Mouse (Mus musculus) embryonic facial prominence, embryonic 12.5 days (tissue): ENCODE data around the gene Gpsm2. TPM values are rescaled to one million over a fixed set of nuclear protein-coding genes. Genes with fewer than 3 reads are reported as not detected.

Source experiments
- ATAC-seq: fragments of 200-750 bp; cut with Nextera tagmentation; 2 replicates; pipeline ENCODE4 v1.8.0; 2017; ENCODE audit not compliant: insufficient number of reproducible peaks, insufficient read depth, low FRiP score, low TSS enrichment
- H3K27ac ChIP-seq: fragments of 300-500 bp; sonication (generic); 2 replicates; pipeline ENCODE4 v1.5.1; 2016; ENCODE audit warnings: mild to moderate bottlenecking
- H3K27me3 ChIP-seq: fragments of 300-500 bp; sonication (generic); 2 replicates; pipeline ENCODE4 v1.6.1; 2016; ENCODE audit warnings: mild to moderate bottlenecking, moderate library complexity
- H3K36me3 ChIP-seq: fragments of 300-500 bp; sonication (generic); 2 replicates; pipeline ENCODE4 v1.6.1; 2016; ENCODE audit warnings: mild to moderate bottlenecking
- H3K4me1 ChIP-seq: fragments of 300-500 bp; sonication (generic); 2 replicates; pipeline ENCODE4 v1.6.1; 2016
- H3K4me2 ChIP-seq: fragments of 300-500 bp; sonication (generic); replicated peaks from 2 replicates; pipeline ENCODE4 v1.6.1; 2016; ENCODE audit warnings: mild to moderate bottlenecking, moderate library complexity
- H3K4me3 ChIP-seq: fragments of 300-500 bp; sonication (generic); 2 replicates; pipeline ENCODE4 v1.5.1; 2016; ENCODE audit warnings: mild to moderate bottlenecking
- H3K9ac ChIP-seq: fragments of 300-500 bp; sonication (generic); 2 replicates; pipeline ENCODE4 v1.6.1; 2016; ENCODE audit warnings: mild to moderate bottlenecking, moderate library complexity
- H3K9me3 ChIP-seq: fragments of 300-500 bp; sonication (generic); 2 replicates; pipeline ENCODE4 v1.6.1; 2016; ENCODE audit warnings: mild to moderate bottlenecking, moderate library complexity
- WGBS: fragments of 180-500 bp; shearing (Covaris S2); methylation state at CpG from one replicate; pipeline ENCODE4 v1.1.7; 2016; 5-methylcytosine and 5-hydroxymethylcytosine counted together
- polyA plus RNA-seq: library from polyadenylated mRNA; unstranded; fragments of >200 nt; fragmentation: Nextera tagmentation; extraction: Ambion mirVana; gene quantifications from 2 replicates; pipeline ENCODE4 v1.2.1, GENCODE M21; 2016

Gene Gpsm2
- polyA plus RNA-seq, 1 experiment from 2014 or later = 82.5 TPM

DNA sequence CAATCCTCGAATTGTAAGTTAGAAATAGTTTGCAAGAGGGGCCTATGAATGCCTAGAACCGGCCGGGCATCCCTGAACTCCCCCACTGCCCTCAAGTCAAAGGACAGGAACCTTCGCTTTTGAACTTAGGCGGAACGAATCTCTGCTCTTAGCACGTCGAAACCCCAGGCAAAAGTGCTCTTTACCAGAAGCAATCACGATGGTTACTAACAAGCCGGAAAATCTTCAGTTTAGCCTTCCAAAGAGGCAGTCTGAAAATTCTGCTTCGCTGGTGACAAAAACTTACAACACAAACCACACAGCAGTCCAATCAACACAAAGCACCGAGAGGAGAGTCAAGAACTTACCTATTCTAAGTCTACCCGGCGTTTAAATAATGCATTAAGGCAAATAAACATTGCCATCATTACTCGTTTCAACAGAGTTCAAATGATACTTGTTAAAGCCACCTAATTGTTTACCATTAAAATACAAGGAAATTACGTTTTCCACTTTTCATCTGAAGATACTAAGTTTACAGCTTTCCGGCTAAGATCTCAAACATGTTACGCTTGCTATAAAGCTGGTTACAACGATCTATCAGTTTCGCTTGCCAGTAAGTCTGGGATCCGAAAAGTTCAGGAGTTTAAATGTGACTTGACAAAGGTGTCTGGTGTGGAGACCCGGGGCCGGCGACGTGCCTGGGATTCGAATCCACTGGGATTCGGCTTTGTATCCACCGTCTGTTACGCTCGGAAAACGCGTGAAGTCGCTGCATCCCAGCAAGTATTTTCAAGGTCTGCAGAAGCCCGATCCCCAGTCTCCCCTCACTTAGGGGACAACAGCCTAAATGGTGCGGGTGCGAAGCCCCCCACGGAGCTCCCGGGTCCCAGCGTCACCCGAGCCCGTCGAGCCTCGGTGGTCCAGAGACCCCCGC lies 775 bp downstream of the Gpsm2 start:
- Histone ChIP-seq H3K4me1 (peaks cover 23% of the 10 kb centered on the region; the same call in 1 of the 2 replicates), H3K27ac (peak overlapping the region; percentile 95), H3K27me3 (no peaks in the 10 kb centered on the region), H3K9me3 (no peaks in the 10 kb centered on the region), H3K4me2 (peak overlapping the region; percentile 67), H3K36me3 (no peaks in the 10 kb centered on the region), H3K4me3 (peak overlapping the region; percentile 75), H3K9ac (peak overlapping the region; percentile 76)
- no peak; the same call in 1 of the 2 replicates for ATAC-seq
- under 1% methylated on average over 44 of the region's 44 CpGs for WGBS

- no peak overlapping the region for H3K9ac ChIP-seq
- WGBS = 87% methylated on average over 3 of the region's 3 CpGs
- H3K4me2 ChIP-seq = peak overlapping the region; percentile 67; the same call in 1 of the 2 replicates
- H3K27ac ChIP-seq = no peak overlapping the region
- H3K4me1 ChIP-seq = peaks cover 23% of the 10 kb centered on the region; the same call in 1 of the 2 replicates
- no peaks in the 10 kb centered on the region for H3K9me3 ChIP-seq
- no peaks in the 10 kb centered on the region for H3K27me3 ChIP-seq
- H3K36me3 ChIP-seq = no peaks in the 10 kb centered on the region
- ATAC-seq = no peak
- H3K4me3 ChIP-seq = no peak overlapping the region
Observed at GRCm38 (mm10) chr3:108719761-108720160, 2.3 kb downstream of the Gpsm2 start.

GRCm38 (mm10) chr3:108719357-108719756 lies 2.8 kb downstream of the Gpsm2 start:
- Histone ChIP-seq H3K27me3 (no peaks in the 10 kb centered on the region), H3K9ac (no peak overlapping the region), H3K4me2 (peak overlapping the region; percentile 24; the same call in 1 of the 2 replicates), H3K4me3 (no peak overlapping the region), H3K9me3 (no peaks in the 10 kb centered on the region), H3K4me1 (peaks cover 23% of the 10 kb centered on the region; the same call in 1 of the 2 replicates), H3K27ac (no peak overlapping the region), H3K36me3 (no peaks in the 10 kb centered on the region)
- WGBS = 95% methylated on average over 2 of the region's 2 CpGs
- ATAC-seq = no peak

DNA sequence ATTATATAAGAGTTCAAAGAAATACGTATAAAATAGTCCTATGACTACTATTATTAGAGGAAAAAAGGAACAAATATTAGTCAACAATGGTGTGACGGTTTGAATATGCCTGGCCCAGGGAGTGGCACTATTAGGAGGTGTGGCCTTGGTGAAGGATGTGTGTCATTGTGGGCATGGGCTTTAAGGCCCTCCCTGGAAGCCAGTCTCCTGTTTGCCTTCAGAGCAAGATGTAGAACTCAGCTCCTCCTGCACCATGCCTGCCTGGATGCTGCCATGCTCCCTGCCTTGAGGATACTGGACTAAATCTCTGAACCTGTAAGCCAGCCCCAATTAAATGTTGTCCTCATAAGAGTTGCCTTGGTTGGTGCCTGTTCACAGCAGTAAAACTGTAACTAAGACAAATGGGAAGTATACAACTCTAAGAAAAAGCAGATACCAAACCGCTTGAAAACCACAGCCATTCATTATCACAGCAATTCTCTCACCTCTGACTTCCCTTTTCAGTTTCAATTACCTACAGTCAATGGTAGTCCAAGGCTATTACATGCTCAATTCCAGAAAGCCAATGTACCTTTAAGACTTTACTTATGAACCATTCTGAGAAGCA lies 4.1 kb downstream of the Gpsm2 start:
- Histone ChIP-seq H3K4me1 (peaks cover 26% of the 10 kb centered on the region), H3K36me3 (no peaks in the 10 kb centered on the region), H3K27ac (no peak overlapping the region), H3K4me3 (no peak overlapping the region), H3K9ac (no peak overlapping the region), H3K4me2 (no peak overlapping the region), H3K27me3 (no peaks in the 10 kb centered on the region), H3K9me3 (no peaks in the 10 kb centered on the region)
- ATAC-seq = no peak
- WGBS = 90% methylated on average over 3 of the region's 3 CpGs

DNA sequence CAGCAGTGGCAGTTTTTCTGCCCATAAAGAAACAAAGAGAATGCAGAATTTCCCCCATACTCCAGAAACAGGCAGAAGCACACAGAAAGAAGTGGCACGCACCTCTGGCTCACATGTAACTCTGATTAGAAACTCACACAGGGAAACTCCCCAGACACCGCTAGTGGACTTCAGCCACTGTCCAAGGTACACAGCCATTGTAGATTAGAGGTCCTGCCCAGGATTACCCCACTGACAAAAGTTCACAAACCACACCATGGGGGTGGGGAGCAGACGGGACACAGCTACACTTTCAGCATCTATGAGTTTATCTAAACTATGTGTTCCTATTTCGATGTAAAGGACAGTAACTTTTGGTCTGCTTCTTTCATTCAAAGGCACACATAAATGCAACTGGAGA lies 7.3 kb downstream of the Gpsm2 start:
- no peak overlapping the region for H3K9ac ChIP-seq
- no peak for ATAC-seq
- H3K27ac ChIP-seq = no peak overlapping the region
- no peaks in the 10 kb centered on the region for H3K27me3 ChIP-seq
- no peak overlapping the region for H3K4me2 ChIP-seq
- no peaks in the 10 kb centered on the region for H3K9me3 ChIP-seq
- H3K36me3 ChIP-seq = no peaks in the 10 kb centered on the region
- H3K4me1 ChIP-seq = peaks cover 12% of the 10 kb centered on the region
- no peak overlapping the region for H3K4me3 ChIP-seq
- 92% methylated on average over 4 of the region's 4 CpGs for WGBS

- no peak for ATAC-seq
- H3K9me3 ChIP-seq = no peaks in the 10 kb centered on the region
- no peaks in the 10 kb centered on the region for H3K36me3 ChIP-seq
- H3K9ac ChIP-seq = no peak overlapping the region
- peaks cover 7% of the 10 kb centered on the region for H3K4me1 ChIP-seq
- H3K27ac ChIP-seq = 0 out of 2 replicates have a peak overlapping the region, but pooled peaks have one; percentile 23
- WGBS = 65% methylated on average over 3 of the region's 3 CpGs
- H3K4me3 ChIP-seq = no peak overlapping the region
- no peak overlapping the region for H3K4me2 ChIP-seq
- no peaks in the 10 kb centered on the region for H3K27me3 ChIP-seq
Observed at GRCm38 (mm10) chr3:108713065-108713675, 8.9 kb downstream of the Gpsm2 start.

GRCm38 (mm10) chr3:108711296-108711695 lies 10.8 kb downstream of the Gpsm2 start:
- H3K4me3 ChIP-seq = no peak overlapping the region
- no peak overlapping the region for H3K9ac ChIP-seq
- ATAC-seq = no peak
- H3K9me3 ChIP-seq = no peaks in the 10 kb centered on the region
- 84% methylated on average over 5 of the region's 5 CpGs for WGBS
- H3K27me3 ChIP-seq = no peaks in the 10 kb centered on the region
- peaks cover 3% of the 10 kb centered on the region; the same call in 1 of the 2 replicates for H3K36me3 ChIP-seq
- no peak overlapping the region for H3K27ac ChIP-seq
- no peak overlapping the region for H3K4me2 ChIP-seq
- H3K4me1 ChIP-seq = peaks cover 7% of the 10 kb centered on the region

DNA sequence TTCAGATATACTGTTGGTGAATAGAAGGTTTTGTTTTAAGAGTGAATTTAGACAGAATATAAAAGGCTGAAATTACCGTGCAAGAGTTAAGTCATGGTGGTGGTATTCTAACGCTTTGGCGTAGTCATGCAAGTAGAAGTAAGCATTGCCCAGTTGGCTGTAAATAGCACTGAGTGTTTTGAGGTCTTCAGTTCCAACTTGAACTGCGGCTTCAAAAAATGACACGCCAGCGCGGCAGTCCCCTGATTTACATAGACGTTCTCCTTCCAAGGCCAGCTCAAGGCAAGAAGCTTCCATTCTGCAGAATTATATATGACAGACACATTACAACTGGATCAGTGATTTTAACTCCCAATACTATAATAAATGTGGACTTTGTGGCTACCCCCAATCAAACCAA lies 19.3 kb downstream of the Gpsm2 start:
- no peaks in the 10 kb centered on the region for H3K4me1 ChIP-seq
- no peaks in the 10 kb centered on the region for H3K27me3 ChIP-seq
- no peaks in the 10 kb centered on the region for H3K9me3 ChIP-seq
- no peak for ATAC-seq
- H3K27ac ChIP-seq = no peak overlapping the region
- H3K4me2 ChIP-seq = no peak overlapping the region
- H3K4me3 ChIP-seq = no peak overlapping the region
- H3K9ac ChIP-seq = no peak overlapping the region
- peaks cover 44% of the 10 kb centered on the region for H3K36me3 ChIP-seq
- 94% methylated on average over 8 of the region's 8 CpGs for WGBS

DNA sequence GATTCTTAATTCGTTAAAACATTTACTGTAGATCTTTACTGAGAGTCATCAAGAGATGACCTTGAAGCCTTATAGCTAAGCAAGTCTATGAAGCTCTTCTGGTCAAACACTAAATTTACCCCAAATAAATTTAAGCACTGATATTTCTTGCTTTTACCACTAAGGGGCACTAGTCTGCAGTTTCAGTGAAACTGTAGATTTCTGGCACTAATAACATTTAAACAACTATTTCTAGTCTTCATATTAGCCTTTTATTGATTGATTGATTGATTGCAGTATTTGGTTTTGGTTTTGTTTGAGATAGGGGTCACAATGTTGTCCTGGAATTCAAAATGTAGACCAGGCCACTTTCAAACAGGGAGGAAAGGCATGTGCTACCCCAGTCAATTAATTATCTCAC lies 20.9 kb downstream of the Gpsm2 start:
- no peak overlapping the region for H3K27ac ChIP-seq
- H3K9me3 ChIP-seq = no peaks in the 10 kb centered on the region
- no peak overlapping the region for H3K4me2 ChIP-seq
- H3K36me3 ChIP-seq = peaks cover 54% of the 10 kb centered on the region
- ATAC-seq = no peak
- no peak overlapping the region for H3K4me3 ChIP-seq
- no peaks in the 10 kb centered on the region for H3K27me3 ChIP-seq
- no peaks in the 10 kb centered on the region for H3K4me1 ChIP-seq
- 86% methylated on average over 1 of the region's 1 CpGs for WGBS
- no peak overlapping the region for H3K9ac ChIP-seq

GRCm38 (mm10) chr3:108699786-108700185 lies 22.3 kb downstream of the Gpsm2 start:
- WGBS = 88% methylated on average over 4 of the region's 4 CpGs
- Histone ChIP-seq H3K4me2 (no peak overlapping the region), H3K4me1 (no peaks in the 10 kb centered on the region), H3K9me3 (no peaks in the 10 kb centered on the region), H3K27ac (no peak overlapping the region), H3K4me3 (no peak overlapping the region), H3K9ac (no peak overlapping the region), H3K36me3 (peaks cover 58% of the 10 kb centered on the region), H3K27me3 (no peaks in the 10 kb centered on the region)
- ATAC-seq = no peak

GRCm38 (mm10) chr3:108698662-108699061 lies 23.4 kb downstream of the Gpsm2 start:
- 92% methylated on average over 8 of the region's 8 CpGs for WGBS
- Histone ChIP-seq H3K4me3 (no peak overlapping the region), H3K27ac (no peak overlapping the region), H3K9me3 (no peaks in the 10 kb centered on the region), H3K4me1 (no peaks in the 10 kb centered on the region), H3K27me3 (no peaks in the 10 kb centered on the region), H3K36me3 (peaks cover 67% of the 10 kb centered on the region), H3K9ac (no peak overlapping the region), H3K4me2 (no peak overlapping the region)
- no peak for ATAC-seq
